Mouse (Mus musculus): ENCODE measurements around the gene Vps54. TPM values are rescaled to one million over a fixed set of nuclear protein-coding genes. Genes with fewer than 3 reads are reported as not detected.

The Vps54 gene
- total and polyA plus RNA-seq, 3 experiments, result 20.4 to 37.5 (median 22.9) TPM

GRCm38 (mm10) chr11:21348890-21349289 lies 109.8 kb downstream of the Vps54 start:
- H3K9ac ChIP-seq (ENCODE audit: insufficient read depth, low read depth), result no peak overlapping the region
- no peaks in the 10 kb centered on the region for H3K9me3 ChIP-seq (replicated peaks; ENCODE audit: low read length)
- dilution Hi-C loops (cut with MboI; ENCODE audit: extremely low pct_ligation_motif_present, extremely low pct_unique_long_range_greater_than_20kb, low sequenced_read_pairs), result no loop called here
- no peaks in the 10 kb centered on the region for H3K79me2 ChIP-seq (replicated peaks; ENCODE audit: control insufficient read depth, extremely low read depth, insufficient read depth, poor library complexity, severe bottlenecking)
- H3K4me1 ChIP-seq (ENCODE audit: control insufficient read depth in 1 of 2, insufficient read depth in 2 of 2), result no peaks in the 10 kb centered on the region
- no peak overlapping the region for H3K4me3 ChIP-seq (replicated peaks in 1 of 3; ENCODE audit: low read depth in 2 of 3, low read length in 2 of 3, poor library complexity in 1 of 3)
- in situ Hi-C loops (cut with MboI; ENCODE audit: low pct_ligation_motif_present, low pct_unique_long_range_greater_than_20kb, low sequenced_read_pairs), result no loop called here
- TF ChIP-seq ZKSCAN1 (IDR thresholded peaks at IDR 0.05; ENCODE audit: borderline replicate concordance, low read depth, low read length) (no peak), MXI1 (IDR thresholded peaks at IDR 0.05; ENCODE audit: low read depth, low read length) (no peak), USF2 (conservative IDR thresholded peaks at IDR 0.05; ENCODE audit: low read depth, low read length) (no peak), MEF2A (IDR thresholded peaks at IDR 0.05; ENCODE audit: borderline replicate concordance, low read depth, low read length) (no peak), ZMIZ1 (IDR thresholded peaks at IDR 0.05; ENCODE audit: low read depth, low read length) (no peak), PAX5 (IDR thresholded peaks at IDR 0.05; ENCODE audit: low read length) (no peak), RCOR1 (conservative IDR thresholded peaks at IDR 0.05; ENCODE audit: low read depth, low read length) (no peak), NRF1 (IDR thresholded peaks at IDR 0.05; ENCODE audit: low read depth, low read length) (no peak), MAX (IDR thresholded peaks at IDR 0.05; ENCODE audit: low read length) (no peak)
- no peak overlapping the region for H3K27ac ChIP-seq (ENCODE audit: insufficient read depth, low read depth)
- no peaks in the 10 kb centered on the region for H3K27me3 ChIP-seq (replicated peaks)
- DNase-seq (ENCODE audit: extremely low read depth), result no peak
- H3K36me3 ChIP-seq (replicated peaks in 1 of 2; ENCODE audit: control insufficient read depth in 1 of 2, insufficient read depth in 1 of 2, low read length in 1 of 2), result peaks cover 11 to 40% of the 10 kb centered on the region in 2 experiments
- no peak overlapping the region for H3K4me2 ChIP-seq (ENCODE audit: insufficient read depth, low read depth, poor library complexity, severe bottlenecking)

GRCm38 (mm10) chr11:21351296-21351695 lies 112.2 kb downstream of the Vps54 start:
- TF ChIP-seq ZNF384 (IDR thresholded peaks at IDR 0.05; ENCODE audit: low read depth, low read length) (no peak), ELF1 (IDR thresholded peaks at IDR 0.05; ENCODE audit: low read depth, low read length) (no peak), MEF2A (IDR thresholded peaks at IDR 0.05; ENCODE audit: borderline replicate concordance, low read depth, low read length) (no peak), ZMIZ1 (IDR thresholded peaks at IDR 0.05; ENCODE audit: low read depth, low read length) (no peak), E2F4 (IDR thresholded peaks at IDR 0.05; ENCODE audit: insufficient replicate concordance, low read depth, low read length) (no peak), ETS1 (conservative IDR thresholded peaks at IDR 0.05; ENCODE audit: low read depth, low read length) (no peak), IRF4 (IDR thresholded peaks at IDR 0.05; ENCODE audit: low read depth, low read length) (no peak), MAX (IDR thresholded peaks at IDR 0.05; ENCODE audit: low read length) (no peak), USF2 (conservative IDR thresholded peaks at IDR 0.05; ENCODE audit: low read depth, low read length) (no peak), TBP (conservative IDR thresholded peaks at IDR 0.05; ENCODE audit: low read depth, low read length) (no peak), SIN3A (IDR thresholded peaks at IDR 0.05; ENCODE audit: low read length) (no peak), CTCF (conservative IDR thresholded peaks at IDR 0.05 in 1 of 2, IDR thresholded peaks at IDR 0.05 in 1 of 2; ENCODE audit: low read depth in 2 of 2, low read length in 2 of 2) (no peak)
- H3K4me3 ChIP-seq (replicated peaks in 1 of 3; ENCODE audit: low read depth in 2 of 3, low read length in 2 of 3, poor library complexity in 1 of 3), result no peak overlapping the region
- H3K9me3 ChIP-seq (replicated peaks; ENCODE audit: low read length), result no peaks in the 10 kb centered on the region
- H3K4me1 ChIP-seq (ENCODE audit: control insufficient read depth in 1 of 2, insufficient read depth in 2 of 2), result no peaks in the 10 kb centered on the region
- in situ Hi-C loops (cut with MboI; ENCODE audit: low pct_ligation_motif_present, low pct_unique_long_range_greater_than_20kb, low sequenced_read_pairs) (no loop called here), dilution Hi-C loops (cut with MboI; ENCODE audit: extremely low pct_ligation_motif_present, extremely low pct_unique_long_range_greater_than_20kb, low sequenced_read_pairs) (no loop called here)
- no peak overlapping the region for H3K27ac ChIP-seq (ENCODE audit: insufficient read depth, low read depth)
- no peak overlapping the region for H3K9ac ChIP-seq (ENCODE audit: insufficient read depth, low read depth)
- no peaks in the 10 kb centered on the region; the same call in 1 of the 2 replicates for H3K79me2 ChIP-seq (replicated peaks; ENCODE audit: control insufficient read depth, extremely low read depth, insufficient read depth, poor library complexity, severe bottlenecking)
- H3K36me3 ChIP-seq (replicated peaks in 1 of 2; ENCODE audit: control insufficient read depth in 1 of 2, insufficient read depth in 1 of 2, low read length in 1 of 2), result peaks cover 11 to 35% of the 10 kb centered on the region in 2 experiments
- no peak overlapping the region for H3K4me2 ChIP-seq (ENCODE audit: insufficient read depth, low read depth, poor library complexity, severe bottlenecking)
- H3K27me3 ChIP-seq (replicated peaks), result no peaks in the 10 kb centered on the region
- DNase-seq (ENCODE audit: extremely low read depth), result no peak
